Mouse (Mus musculus): ENCODE measurements at regions not wholly inside any gene's neighbourhood (a gene's known extent, or its start where the extent isn't known, plus 50 kb on each side); places are given as distances from the start of the nearest gene placed in this dataset.

DNA sequence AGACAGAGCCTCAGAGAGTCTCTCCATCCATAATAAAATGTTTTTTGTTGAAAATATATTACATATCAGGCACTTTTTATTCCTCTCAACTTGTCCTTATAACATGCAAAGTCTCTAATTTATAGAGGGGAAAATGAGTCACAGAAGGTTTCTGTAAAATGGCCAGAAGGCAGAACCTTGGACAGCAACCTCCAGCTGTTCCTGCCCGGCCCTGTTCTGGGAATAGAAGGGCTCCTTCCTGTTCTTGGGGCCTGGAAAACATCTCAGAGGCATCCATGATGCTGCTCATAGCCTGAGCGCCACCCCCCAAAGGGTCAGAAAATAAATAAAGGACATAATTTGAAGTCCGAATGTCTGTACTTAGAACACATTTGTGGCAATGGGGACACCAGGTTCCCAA, 188.7 kb downstream of the Abhd5 start:
- TF ChIP-seq CTCF (conservative IDR thresholded peaks at IDR 0.05; ENCODE audit: insufficient read depth, insufficient read length, low read depth, low read length) (no peak), POLR2A (IDR thresholded peaks at IDR 0.05; ENCODE audit: low read depth, low read length) (no peak)
- 45% methylated on average over 3 of the region's 3 CpGs for WGBS

DNA sequence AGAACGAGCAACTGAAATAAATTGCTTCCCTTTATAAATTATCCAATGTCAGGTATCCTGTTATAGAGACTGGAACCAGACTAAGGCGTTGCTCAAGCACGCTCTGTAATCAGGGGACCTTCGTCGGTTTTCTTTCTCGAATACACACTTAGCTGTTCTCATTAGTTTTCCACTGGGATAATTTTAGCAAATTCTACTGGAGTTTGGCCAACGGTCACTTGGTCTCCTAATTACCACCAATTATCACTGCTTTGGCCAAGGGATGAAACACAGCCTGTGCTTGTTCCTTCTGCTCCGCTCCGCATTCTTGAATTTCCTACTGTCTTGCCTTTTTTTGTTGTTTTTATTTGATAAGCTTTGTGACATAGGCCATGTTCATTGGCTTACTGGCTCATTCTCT, 191.1 kb upstream of the Topaz1 start:
- no peak overlapping the region for H3K4me3 ChIP-seq (ENCODE audit: insufficient read depth, low read depth, low read length)
- no peaks in the 10 kb centered on the region for H3K36me3 ChIP-seq (ENCODE audit: control insufficient read depth, insufficient read depth, low read length)
- WGBS = 64% methylated on average over 9 of the region's 9 CpGs
- no peak for DNase-seq
- TF ChIP-seq CTCF (conservative IDR thresholded peaks at IDR 0.05; ENCODE audit: insufficient read depth, insufficient read length, low read depth, low read length) (no peak), POLR2A (IDR thresholded peaks at IDR 0.05; ENCODE audit: low read depth, low read length) (no peak)
- no peaks in the 10 kb centered on the region for H3K4me1 ChIP-seq (ENCODE audit: control insufficient read depth, insufficient read depth, low read length)
- H3K27me3 ChIP-seq (replicated peaks; ENCODE audit: control insufficient read depth, insufficient read depth, low read length) = no peaks in the 10 kb centered on the region
- no peak overlapping the region for H3K27ac ChIP-seq (ENCODE audit: insufficient read depth, low read depth, low read length)

More for the DNA sequence above, 188.7 kb downstream of the Abhd5 start:
- Histone ChIP-seq H3K27ac (ENCODE audit: insufficient read depth, low read depth, low read length) (no peak overlapping the region), H3K4me3 (ENCODE audit: insufficient read depth, low read depth, low read length) (no peak overlapping the region), H3K4me1 (ENCODE audit: control insufficient read depth, insufficient read depth, low read length) (no peaks in the 10 kb centered on the region), H3K27me3 (replicated peaks; ENCODE audit: control insufficient read depth, insufficient read depth, low read length) (no peaks in the 10 kb centered on the region), H3K36me3 (ENCODE audit: control insufficient read depth, insufficient read depth, low read length) (no peaks in the 10 kb centered on the region)
- DNase-seq = no peak

DNA sequence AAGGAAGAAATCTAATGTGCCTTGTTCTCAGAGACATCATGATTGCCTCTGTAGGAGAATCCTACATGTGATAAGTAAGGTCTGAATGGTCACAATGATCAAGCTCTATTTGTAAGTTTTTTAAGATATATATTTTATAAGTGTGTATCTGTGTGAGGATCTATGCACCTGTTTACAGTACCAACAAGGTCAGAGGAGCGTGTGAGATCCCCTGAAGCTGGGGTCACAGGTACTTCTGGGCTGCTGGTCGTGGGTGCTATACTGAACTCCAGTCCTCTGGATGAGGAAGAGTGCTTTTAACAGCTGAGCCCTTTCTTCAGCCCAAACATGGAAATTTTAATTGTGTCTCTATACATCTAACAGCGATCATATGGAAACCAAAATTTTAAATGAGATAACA, 181.1 kb upstream of the Topaz1 start:
- H3K27ac ChIP-seq (ENCODE audit: insufficient read depth, low read depth, low read length) = no peak overlapping the region

GRCm38 (mm10) chr9:122568691-122569441, 178.3 kb upstream of the Topaz1 start:
- no peak overlapping the region for H3K27ac ChIP-seq (ENCODE audit: insufficient read depth, low read depth, low read length)
- WGBS = under 1% methylated on average over 66 of the region's 68 CpGs
- no peaks in the 10 kb centered on the region for H3K36me3 ChIP-seq (ENCODE audit: control insufficient read depth, insufficient read depth, low read length)
- no peaks in the 10 kb centered on the region for H3K4me1 ChIP-seq (ENCODE audit: control insufficient read depth, insufficient read depth, low read length)
- H3K4me3 ChIP-seq (ENCODE audit: insufficient read depth, low read depth, low read length) = no peak overlapping the region
- TF ChIP-seq CTCF (conservative IDR thresholded peaks at IDR 0.05; ENCODE audit: insufficient read depth, insufficient read length, low read depth, low read length) (no peak), POLR2A (IDR thresholded peaks at IDR 0.05; ENCODE audit: low read depth, low read length) (no peak)
- H3K27me3 ChIP-seq (replicated peaks; ENCODE audit: control insufficient read depth, insufficient read depth, low read length) = peaks cover 6% of the 10 kb centered on the region; the same call in 1 of the 2 replicates
- DNase-seq = no peak

More for the DNA sequence above, 181.1 kb upstream of the Topaz1 start:
- TF ChIP-seq POLR2A (IDR thresholded peaks at IDR 0.05; ENCODE audit: low read depth, low read length) (no peak), CTCF (conservative IDR thresholded peaks at IDR 0.05; ENCODE audit: insufficient read depth, insufficient read length, low read depth, low read length) (no peak)
- Histone ChIP-seq H3K4me1 (ENCODE audit: control insufficient read depth, insufficient read depth, low read length) (no peaks in the 10 kb centered on the region), H3K4me3 (ENCODE audit: insufficient read depth, low read depth, low read length) (no peak overlapping the region), H3K36me3 (ENCODE audit: control insufficient read depth, insufficient read depth, low read length) (no peaks in the 10 kb centered on the region), H3K27me3 (replicated peaks; ENCODE audit: control insufficient read depth, insufficient read depth, low read length) (no peaks in the 10 kb centered on the region)
- DNase-seq = no peak
- WGBS = 73% methylated on average over 3 of the region's 3 CpGs

GRCm38 (mm10) chr9:122569511-122570455, 177.4 kb upstream of the Topaz1 start:
- H3K36me3 ChIP-seq (ENCODE audit: control insufficient read depth, insufficient read depth, low read length) = no peaks in the 10 kb centered on the region
- H3K27ac ChIP-seq (ENCODE audit: insufficient read depth, low read depth, low read length) = no peak overlapping the region
- TF ChIP-seq CTCF (conservative IDR thresholded peaks at IDR 0.05; ENCODE audit: insufficient read depth, insufficient read length, low read depth, low read length) = no peak
- TF ChIP-seq POLR2A (IDR thresholded peaks at IDR 0.05; ENCODE audit: low read depth, low read length) = no peak
- H3K4me3 ChIP-seq (ENCODE audit: insufficient read depth, low read depth, low read length) = no peak overlapping the region
- DNase-seq = no peak
- H3K27me3 ChIP-seq (replicated peaks; ENCODE audit: control insufficient read depth, insufficient read depth, low read length) = peaks cover 6% of the 10 kb centered on the region; the same call in 1 of the 2 replicates
- no peaks in the 10 kb centered on the region for H3K4me1 ChIP-seq (ENCODE audit: control insufficient read depth, insufficient read depth, low read length)
- 2% methylated on average over 48 of the region's 48 CpGs for WGBS

DNA sequence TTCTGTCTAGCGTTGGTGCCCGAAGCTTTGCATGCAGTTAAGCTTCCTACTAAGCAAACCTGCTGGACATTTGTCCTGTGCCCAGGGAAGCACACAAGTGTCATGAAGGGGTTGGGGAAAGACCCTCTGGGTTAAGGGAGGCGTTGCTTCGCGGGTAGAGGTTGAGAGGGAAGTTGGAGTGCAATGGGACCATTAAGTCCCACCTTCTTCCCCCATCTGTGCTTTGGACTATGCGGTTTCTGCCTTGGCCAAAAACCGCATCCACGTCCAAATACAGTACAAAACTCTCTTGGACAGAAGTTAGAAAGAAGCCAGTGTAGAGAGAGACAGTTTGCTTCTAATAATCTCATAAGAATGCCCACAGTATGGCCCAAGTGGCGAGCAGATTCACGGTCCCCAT, 176.1 kb upstream of the Topaz1 start:
- Histone ChIP-seq H3K27me3 (replicated peaks; ENCODE audit: control insufficient read depth, insufficient read depth, low read length) (peaks cover 6% of the 10 kb centered on the region; the same call in 1 of the 2 replicates), H3K36me3 (ENCODE audit: control insufficient read depth, insufficient read depth, low read length) (no peaks in the 10 kb centered on the region), H3K27ac (ENCODE audit: insufficient read depth, low read depth, low read length) (no peak overlapping the region), H3K4me3 (ENCODE audit: insufficient read depth, low read depth, low read length) (no peak overlapping the region), H3K4me1 (ENCODE audit: control insufficient read depth, insufficient read depth, low read length) (no peaks in the 10 kb centered on the region)
- WGBS = 8% methylated on average over 10 of the region's 10 CpGs
- TF ChIP-seq POLR2A (IDR thresholded peaks at IDR 0.05; ENCODE audit: low read depth, low read length) (no peak), CTCF (conservative IDR thresholded peaks at IDR 0.05; ENCODE audit: insufficient read depth, insufficient read length, low read depth, low read length) (no peak)
- DNase-seq = no peak

Measured in kidney, adult 2 months (tissue).